Mouse (Mus musculus) embryonic stem cell, embryonic (primary cell): Measurements from ENCODE around the gene Mpzl2.
"Not testable (repeated sequence)": the region's sequence is repeated elsewhere in the genome, so short reads cannot be mapped to it uniquely, and the experiment has no call there.

Experiments
- CTCF ChIA-PET, 4 experiments: fragments of 300-600 bp in 2 of 4; fragments of 350-600 bp in 2 of 4; sonication (Branson Sonifier 250); formaldehyde crosslinking; loops; one replicate each; lab custom pipeline; 2022; ENCODE audit warnings: inconsistent platforms in 2 of 4; lab: Charles Lee
- POLR2A ChIA-PET, 4 experiments: fragments of 300-600 bp in 2 of 4; fragments of 350-600 bp in 2 of 4; sonication (Branson Sonifier 250); formaldehyde crosslinking; loops; one replicate each; lab custom pipeline; 2022; ENCODE audit warnings: antibody characterized with exemption in 4 of 4, inconsistent platforms in 1 of 4; lab: Charles Lee

The Mpzl2 gene

DNA sequence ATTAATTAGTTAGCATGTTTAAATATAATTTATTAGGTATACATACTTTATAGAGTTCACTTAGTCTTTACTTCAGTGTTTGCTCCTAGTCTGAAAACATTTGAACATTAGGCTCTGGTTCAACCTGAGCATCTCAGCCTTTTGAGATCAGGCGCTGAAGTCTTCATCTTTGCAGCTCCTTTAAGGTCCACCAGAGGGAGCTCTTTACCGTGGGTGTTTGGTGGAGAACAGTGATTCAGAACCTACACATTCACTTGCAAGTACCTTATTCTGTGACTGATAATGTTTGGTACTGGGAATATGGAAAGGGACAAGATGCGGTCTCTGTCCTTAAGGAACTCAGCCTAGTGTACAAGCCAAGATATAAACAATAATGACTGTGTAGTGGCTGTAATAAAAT lies 16.8 kb upstream of the Mpzl2 start:
- ChIA-PET POLR2A (interaction anchor here in 2 of 4 experiments (0.9 to 1.8 kb wide), 5 partner anchors 15 to 174 kb away, joined by 3 to 6 read pairs (median 3); no protein-coding TSS in a partner anchor), CTCF (interaction anchor here (0.5 to 3.1 kb wide), 45 partner anchors 9 to 389 kb away, joined by 3 to 32 read pairs (median 4); partner anchors contain the start of genes Cd3g (in 1 of the 4), Mpzl2 (in 1 of the 4) and Scn4b (in 1 of the 4))

DNA sequence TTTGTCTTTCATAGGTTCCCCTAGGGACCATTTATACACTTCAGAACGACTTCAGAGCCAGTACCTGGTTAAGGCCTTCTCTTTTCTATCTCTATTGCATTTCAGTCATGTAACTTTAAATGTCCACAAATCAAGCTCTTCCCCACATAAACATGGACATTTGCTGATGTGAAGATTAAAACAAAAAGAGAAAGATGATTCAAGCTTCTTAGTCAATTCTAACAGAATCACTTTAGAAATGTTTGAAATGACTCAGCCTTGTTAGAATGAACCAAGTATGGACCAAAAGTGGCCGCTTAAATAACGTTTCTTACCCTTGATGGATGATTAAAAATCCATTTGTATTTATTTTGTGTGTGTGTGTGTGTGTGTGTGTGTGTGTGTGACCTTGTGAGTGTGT lies 16.0 kb upstream of the Mpzl2 start:
- ChIA-PET CTCF (interaction anchor here in 3 of 4 experiments (0.6 to 3.1 kb wide), 9 partner anchors 12 to 408 kb away, joined by 3 to 30 read pairs (median 6); no protein-coding TSS in a partner anchor), POLR2A (interaction anchor here in 1 of 4 experiments (0.7 to 1.8 kb wide), 4 partner anchors 14 to 173 kb away, joined by 3 to 6 read pairs (median 4); no protein-coding TSS in a partner anchor)

DNA sequence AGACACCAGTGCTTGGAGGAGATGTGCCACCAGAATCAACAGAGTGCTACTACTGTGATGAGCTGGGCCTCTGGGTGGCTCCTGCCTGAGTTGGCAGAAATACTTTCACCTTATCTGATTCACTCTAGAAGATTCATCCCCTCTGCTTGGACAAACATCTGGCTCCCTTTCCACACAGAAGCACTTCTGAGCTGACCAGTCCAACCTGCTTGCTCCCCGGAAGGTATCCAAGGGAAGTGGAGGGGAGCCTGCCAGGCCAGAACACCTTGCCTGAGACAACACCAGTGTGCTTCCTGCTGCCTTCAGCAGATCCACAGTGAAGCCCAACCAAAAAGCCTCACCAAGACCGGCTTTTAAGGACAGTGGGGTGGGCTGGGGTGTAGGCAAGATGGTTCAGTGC lies 15.4 kb upstream of the Mpzl2 start:
- ChIA-PET CTCF (interaction anchor here in 2 of 4 experiments (0.7 to 3.1 kb wide), 4 partner anchors 110 to 407 kb away, joined by 3 to 30 read pairs (median 9); no protein-coding TSS in a partner anchor), POLR2A (interaction anchor here in 1 of 4 experiments (0.7 to 1.8 kb wide), 3 partner anchors 13 to 28 kb away, joined by 3 to 6 read pairs (median 4); no protein-coding TSS in a partner anchor)

DNA sequence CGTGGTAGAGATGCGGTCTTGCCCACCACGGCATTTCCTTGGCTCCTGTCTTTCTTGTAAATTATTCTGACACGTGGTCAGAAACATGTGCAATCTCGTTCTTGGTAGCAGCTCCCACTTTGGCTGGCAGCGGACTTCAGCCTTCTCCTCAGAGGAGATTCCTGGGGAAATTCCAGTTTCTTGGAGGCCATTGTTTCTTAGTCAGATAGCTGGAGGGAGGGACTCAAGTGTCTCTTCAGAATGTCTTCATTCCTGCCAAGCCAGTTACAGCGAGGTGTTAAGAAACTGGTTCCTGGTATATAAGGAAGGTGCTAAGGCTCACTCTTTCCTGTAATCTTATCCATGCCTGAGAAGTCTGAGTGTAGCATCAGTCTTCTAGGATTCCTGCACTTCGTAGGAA lies 12.2 kb upstream of the Mpzl2 start:
- CTCF ChIA-PET, result no interaction called here

DNA sequence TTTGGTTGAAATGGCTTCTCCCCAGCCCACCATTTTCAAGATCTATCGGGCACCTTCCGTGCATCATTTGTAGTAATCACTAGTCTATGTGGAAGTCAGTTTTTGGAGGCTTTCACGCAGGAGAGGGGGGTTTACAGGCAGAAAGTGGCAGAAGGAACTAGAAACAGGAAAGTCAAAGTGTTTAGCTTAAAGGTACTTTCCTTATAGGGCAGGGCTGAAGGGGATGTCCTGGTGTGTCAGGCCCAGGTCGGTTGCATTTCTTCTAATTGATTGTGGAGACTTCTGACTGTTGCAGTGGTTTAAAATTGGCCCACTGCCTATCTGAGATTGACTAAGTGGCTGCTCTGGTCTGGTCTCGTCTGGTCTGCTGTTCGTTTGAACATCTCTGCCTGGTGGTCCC lies 9.3 kb upstream of the Mpzl2 start:
- CTCF ChIA-PET, result interaction anchor here in 1 of 4 experiments (0.6 kb wide), 1 partner anchor 92 kb away, joined by 3 read pairs; no protein-coding TSS in a partner anchor
- POLR2A ChIA-PET, result interaction anchor here in 2 of 4 experiments (0.8 to 2.7 kb wide), 7 partner anchors 11 to 92 kb away, joined by 3 to 27 read pairs (median 4); partner anchors contain the start of gene Ube4a (in 1 of the 2)

More for the DNA sequence above, 12.2 kb upstream of the Mpzl2 start:
- POLR2A ChIA-PET, result interaction anchor here in 1 of 4 experiments (1.5 kb wide), 1 partner anchor 14 kb away, joined by 3 read pairs; no protein-coding TSS in a partner anchor

DNA sequence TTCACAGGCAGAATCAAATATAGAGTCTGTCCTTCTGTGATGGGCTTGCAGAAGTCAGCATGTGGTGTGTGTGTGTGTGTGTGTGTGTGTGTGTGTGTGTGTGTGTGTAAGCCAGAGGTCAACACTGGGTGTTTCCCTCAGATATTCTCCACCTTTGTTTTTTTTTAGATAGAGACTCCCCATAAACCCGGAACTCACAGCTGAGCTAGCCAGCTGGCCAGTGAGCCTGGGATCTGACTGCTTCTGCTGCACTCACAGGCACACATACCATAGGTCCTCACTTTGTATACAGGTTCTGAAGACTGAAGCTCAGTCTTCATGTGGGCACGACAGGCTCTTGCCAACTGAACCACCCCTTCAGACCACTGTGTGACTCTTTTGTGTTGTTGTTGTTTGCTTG lies 7.3 kb upstream of the Mpzl2 start:
- CTCF ChIA-PET, result no interaction called here
- POLR2A ChIA-PET, result interaction anchor here in 1 of 4 experiments (0.6 kb wide), 1 partner anchor 23 kb away, joined by 4 read pairs; the partner anchor contains the start of gene Cd3e

DNA sequence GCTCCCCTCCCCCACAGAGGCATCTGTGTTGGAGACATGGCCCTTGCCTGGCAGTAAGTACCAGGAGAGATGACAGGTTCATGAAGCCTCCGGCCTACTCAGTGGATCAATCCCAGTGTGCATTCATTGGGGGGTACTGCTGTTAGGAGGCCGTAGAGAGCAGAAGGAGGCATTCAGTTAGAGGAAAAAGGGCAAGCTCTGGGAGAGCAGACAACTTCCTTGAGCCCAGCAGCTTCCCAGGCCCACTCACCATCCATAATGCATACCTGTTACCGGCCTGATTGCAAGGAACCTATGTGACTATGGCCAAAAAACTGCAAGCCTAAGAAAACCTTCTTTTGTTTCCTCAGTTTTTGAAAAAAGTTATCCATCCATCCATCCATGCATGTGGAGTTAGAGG lies 5.1 kb upstream of the Mpzl2 start:
- POLR2A ChIA-PET, result interaction anchor here in 1 of 4 experiments (0.5 kb wide), 1 partner anchor 21 kb away, joined by 3 read pairs; the partner anchor contains the start of gene Mpzl3
- CTCF ChIA-PET, result interaction anchor here in 1 of 4 experiments (0.6 kb wide), 1 partner anchor 1685 kb away, joined by 3 read pairs; no protein-coding TSS in a partner anchor

DNA sequence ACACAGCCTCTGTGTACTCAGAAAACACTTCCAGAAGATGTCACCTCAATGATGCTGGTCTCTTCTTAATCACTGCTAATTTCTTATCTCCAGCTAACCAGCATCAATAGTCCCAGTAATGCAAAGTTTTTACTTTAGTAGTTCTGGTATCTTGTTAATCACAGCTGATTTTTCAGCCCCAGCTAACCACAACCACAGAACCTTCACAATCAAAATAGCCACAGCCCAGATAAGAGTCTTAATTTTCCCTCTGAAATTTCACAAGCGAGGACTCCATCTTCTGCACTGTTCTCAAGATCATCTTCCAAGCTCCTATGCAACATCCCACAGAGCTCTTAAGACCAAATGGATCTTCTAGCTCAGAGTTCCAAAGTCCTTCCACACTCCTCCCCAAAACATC lies 1.8 kb upstream of the Mpzl2 start:
- CTCF ChIA-PET, result not testable (repeated sequence)
- POLR2A ChIA-PET, result interaction anchor here in 1 of 4 experiments (1.4 to 2.7 kb wide), 2 partner anchors 14 to 80 kb away, joined by 3 to 6 read pairs; partner anchors contain the start of gene Scn2b

DNA sequence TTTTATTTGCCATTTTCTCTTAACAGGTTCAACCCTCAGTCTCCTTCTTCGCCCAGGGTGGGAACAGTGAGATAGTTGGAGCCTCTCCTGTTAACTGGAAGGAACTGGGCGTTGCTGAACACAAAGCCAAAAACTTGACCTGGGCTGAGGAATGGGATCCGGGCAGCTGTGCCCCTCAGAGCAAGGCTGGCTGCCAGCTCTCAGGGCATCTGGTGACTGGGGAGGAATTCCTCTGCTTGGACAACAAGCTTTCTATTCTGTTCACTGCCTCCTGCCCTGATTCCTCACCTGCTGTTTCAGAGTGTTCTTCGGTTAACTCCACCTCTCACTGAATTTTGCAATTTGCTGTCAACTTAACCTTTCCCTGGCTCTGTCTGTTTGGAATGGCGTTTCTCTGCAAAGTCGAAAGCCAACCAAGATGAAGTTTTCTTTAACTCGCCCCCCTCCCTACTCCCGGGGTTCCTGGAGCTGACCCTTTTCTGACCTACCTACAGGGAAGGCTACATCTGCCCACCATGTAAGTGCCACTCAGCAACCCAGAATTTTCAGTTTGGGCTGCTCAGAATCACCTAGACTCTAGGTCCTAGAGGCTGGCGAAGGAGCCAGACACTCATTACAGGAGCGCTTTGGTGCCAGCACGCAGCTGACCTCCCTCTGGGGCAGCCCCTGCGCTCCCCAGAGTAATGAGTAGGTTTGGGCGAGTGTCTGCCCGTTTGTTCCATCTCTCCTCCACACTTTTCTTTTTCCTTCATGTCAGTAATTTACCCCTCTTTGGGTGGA lies 657 bp downstream of the Mpzl2 start:
- CTCF ChIA-PET, result interaction anchor here (0.5 to 2.1 kb wide), 9 partner anchors 18 to 1173 kb away, joined by 3 to 10 read pairs (median 5); no protein-coding TSS in a partner anchor
- POLR2A ChIA-PET, result interaction anchor here (0.6 to 4.7 kb wide), 34 partner anchors 9 to 443 kb away, joined by 3 to 27 read pairs (median 4); partner anchors contain the start of genes Arcn1 (in 2 of the 4), Ift46 (in 2 of the 4), Mpzl3 (in 2 of the 4) and Ube4a (in 2 of the 4)

DNA sequence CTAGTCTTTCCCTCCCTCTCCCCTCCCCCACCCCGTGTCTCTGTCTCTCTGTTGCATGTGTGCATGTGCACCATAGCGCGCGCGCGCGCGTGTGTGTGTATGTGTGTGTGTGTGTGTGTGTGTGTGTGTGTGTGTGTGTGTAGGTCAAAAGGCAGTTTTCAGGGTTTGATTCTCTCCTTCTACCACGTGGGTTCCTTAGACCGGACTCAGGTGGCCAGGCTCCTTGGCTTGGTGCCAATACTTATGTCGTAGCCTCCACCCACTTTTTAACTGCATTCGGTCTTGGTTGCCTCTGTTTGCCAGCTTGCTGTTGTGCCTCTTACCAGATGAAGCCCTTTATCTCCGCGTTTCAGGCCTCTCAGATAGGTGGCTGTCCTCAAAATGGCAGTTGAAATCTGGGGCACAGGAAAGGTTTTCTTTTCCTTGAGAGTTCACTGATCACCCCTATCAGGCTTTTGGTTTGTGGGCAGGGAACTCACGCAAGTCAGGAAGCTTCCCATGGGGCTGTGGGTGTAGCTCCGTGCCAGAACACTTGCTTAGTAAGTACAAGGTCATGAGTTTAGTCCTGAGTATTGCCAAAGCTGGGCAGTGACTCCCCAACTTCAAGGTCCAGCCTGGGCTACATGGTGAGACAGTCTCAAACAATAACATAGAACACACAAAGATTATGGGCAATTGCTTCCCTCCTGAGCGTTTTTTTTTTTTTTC lies 1.7 kb downstream of the Mpzl2 start:
- ChIA-PET CTCF (interaction anchor here (0.6 to 2.1 kb wide), 10 partner anchors 19 to 621 kb away, joined by 3 to 10 read pairs (median 4); no protein-coding TSS in a partner anchor), POLR2A (interaction anchor here (0.5 to 4.7 kb wide), 51 partner anchors 10 to 1570 kb away, joined by 3 to 27 read pairs (median 4); partner anchors contain the start of genes Mpzl3 (in 3 of the 4), Ube4a (in 2 of the 4), Arcn1 (in 1 of the 4) and Ift46 (in 1 of the 4))

DNA sequence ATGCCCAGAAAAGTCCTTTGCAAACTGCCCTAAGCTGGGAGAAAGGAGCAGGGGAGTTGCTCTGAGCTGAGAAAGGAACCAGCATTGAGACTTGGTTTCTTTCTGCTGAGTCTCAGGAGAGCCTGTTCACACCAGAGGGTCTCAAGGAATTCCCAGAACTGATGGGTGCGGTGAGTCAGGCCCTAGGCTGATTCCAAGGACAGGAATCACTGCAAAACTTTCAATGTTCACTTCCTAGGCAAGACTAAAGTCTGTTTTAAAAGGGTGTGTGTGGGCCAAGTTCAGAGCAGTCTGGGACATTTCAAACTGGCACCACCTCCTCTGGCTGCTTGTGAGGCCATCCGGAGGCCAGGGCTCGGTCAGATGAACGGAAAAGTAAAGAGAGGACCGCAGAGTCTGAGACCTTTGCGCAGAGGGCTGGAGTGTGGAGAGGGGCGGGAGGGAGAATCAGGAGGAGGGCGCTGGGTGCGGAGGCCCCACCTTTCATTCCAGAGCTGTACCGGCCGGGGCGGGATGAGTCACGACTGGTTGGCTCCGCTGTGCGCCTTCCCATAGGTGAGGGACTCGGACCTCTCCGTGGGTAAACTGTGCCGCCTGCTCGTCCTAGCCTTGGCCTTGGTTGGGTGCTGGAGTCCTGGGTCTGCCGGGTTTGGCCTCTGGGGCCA lies 2.6 kb downstream of the Mpzl2 start:
- ChIA-PET CTCF (interaction anchor here in 3 of 4 experiments (0.6 to 2.1 kb wide), 9 partner anchors 19 to 588 kb away, joined by 3 to 7 read pairs (median 4); no protein-coding TSS in a partner anchor), POLR2A (interaction anchor here (0.5 to 4.7 kb wide), 33 partner anchors 10 to 1571 kb away, joined by 3 to 27 read pairs (median 4); partner anchors contain the start of genes Mpzl3 (in 2 of the 4), H2afx (in 1 of the 4) and Scn2b (in 1 of the 4))

DNA sequence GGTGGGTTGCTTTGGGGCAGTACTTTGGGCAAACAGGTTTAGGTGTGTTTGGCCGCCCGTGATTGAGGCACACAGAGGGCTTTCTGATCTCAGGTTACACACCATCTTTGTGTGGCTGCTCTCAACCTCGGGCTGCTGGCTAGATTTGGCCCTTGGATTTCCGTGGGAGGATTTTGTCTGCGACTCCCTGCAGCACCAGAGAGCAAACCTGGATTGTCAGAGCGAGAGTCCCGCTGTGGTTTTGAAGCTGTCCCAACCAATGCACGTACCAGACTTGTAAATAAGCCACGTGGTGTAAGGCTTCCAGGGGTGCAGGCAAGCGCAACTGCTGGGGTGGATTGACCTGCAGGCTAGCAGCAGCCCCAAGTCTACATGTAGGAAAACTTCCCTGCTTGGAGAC lies 3.3 kb downstream of the Mpzl2 start:
- POLR2A ChIA-PET, result interaction anchor here (0.5 to 4.7 kb wide), 25 partner anchors 9 to 1295 kb away, joined by 3 to 27 read pairs (median 4); partner anchors contain the start of genes Mpzl3 (in 2 of the 4), H2afx (in 1 of the 4) and Scn2b (in 1 of the 4)

DNA sequence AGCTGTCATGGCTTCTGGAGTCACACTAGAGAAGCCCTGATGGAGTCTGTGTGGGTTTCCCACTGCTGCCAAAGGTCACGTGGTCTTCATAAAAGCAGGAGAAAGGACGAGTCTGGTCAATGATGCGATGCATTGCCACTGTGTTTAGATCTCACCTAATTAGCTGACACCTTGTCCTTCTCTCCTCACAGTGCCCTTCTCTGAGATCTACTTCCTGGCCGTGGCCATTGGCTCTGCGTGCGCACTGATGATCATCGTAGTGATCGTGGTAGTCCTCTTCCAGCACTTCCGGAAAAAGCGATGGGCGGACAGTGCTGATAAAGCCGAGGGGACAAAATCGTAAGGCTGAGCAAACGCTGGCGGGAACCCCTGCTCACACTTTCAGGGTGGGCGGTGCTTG lies 7.4 kb downstream of the Mpzl2 start:
- CTCF ChIA-PET, result interaction anchor here in 2 of 4 experiments (0.7 to 1.3 kb wide), 2 partner anchors 8 to 24 kb away, joined by 4 read pairs; partner anchors contain the start of gene Mpzl3 (in 1 of the 2)

More for the DNA sequence above, 3.3 kb downstream of the Mpzl2 start:
- CTCF ChIA-PET, result interaction anchor here in 3 of 4 experiments (0.5 to 2.0 kb wide), 8 partner anchors 20 to 973 kb away, joined by 3 to 10 read pairs (median 4); no protein-coding TSS in a partner anchor

DNA sequence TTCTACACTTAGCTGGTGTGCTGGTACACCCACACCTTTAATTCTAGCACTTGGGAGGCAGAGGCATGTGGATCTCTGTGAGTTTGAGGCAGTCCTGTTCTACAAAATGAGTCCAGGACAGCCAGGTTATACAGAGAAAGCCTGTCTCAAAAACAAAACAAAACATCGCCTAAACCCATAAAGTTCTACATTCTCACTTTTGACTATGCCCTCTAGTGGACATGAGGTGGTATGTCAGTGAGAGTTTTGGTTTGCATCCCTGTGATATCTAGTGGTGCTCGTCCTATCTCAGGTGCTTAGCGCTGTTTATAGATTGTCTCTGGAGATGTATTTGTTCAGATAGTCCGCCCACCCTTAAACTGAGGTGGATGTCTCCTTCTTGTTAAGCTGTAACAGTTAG lies 8.9 kb downstream of the Mpzl2 start:
- ChIA-PET POLR2A (interaction anchor here in 3 of 4 experiments (0.6 to 1.4 kb wide), 4 partner anchors 42 to 307 kb away, joined by 3 to 4 read pairs (median 4); no protein-coding TSS in a partner anchor), CTCF (interaction anchor here in 2 of 4 experiments (0.7 to 1.0 kb wide), 3 partner anchors 47 to 197 kb away, joined by 3 to 18 read pairs (median 9); no protein-coding TSS in a partner anchor)

More for the DNA sequence above, 7.4 kb downstream of the Mpzl2 start:
- POLR2A ChIA-PET, result interaction anchor here in 1 of 4 experiments (0.6 to 1.2 kb wide), 2 partner anchors 33 to 302 kb away, joined by 3 read pairs; no protein-coding TSS in a partner anchor

DNA sequence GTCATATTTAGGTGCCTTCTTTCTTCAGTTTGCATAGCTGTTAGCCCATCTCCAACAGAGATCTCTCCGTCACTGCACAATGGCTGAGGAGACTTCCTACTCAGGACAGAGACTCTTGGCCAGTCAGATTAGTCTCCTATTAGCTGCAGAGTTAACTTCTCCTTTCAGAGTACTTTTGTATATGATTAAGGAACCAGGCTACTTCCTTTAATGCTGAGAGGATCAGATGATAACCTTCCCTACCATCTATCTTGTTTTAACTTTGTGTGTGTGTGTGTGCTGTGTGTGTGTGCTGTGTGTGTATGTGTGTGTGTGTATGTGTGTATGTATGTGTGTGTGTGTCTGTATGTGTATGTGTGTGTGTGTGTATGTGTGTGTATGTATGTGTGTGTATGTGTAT lies 10.1 kb downstream of the Mpzl2 start:
- ChIA-PET CTCF (no interaction called here), POLR2A (interaction anchor here in 1 of 4 experiments (1.4 kb wide), 1 partner anchor 41 kb away, joined by 3 read pairs; no protein-coding TSS in a partner anchor)

DNA sequence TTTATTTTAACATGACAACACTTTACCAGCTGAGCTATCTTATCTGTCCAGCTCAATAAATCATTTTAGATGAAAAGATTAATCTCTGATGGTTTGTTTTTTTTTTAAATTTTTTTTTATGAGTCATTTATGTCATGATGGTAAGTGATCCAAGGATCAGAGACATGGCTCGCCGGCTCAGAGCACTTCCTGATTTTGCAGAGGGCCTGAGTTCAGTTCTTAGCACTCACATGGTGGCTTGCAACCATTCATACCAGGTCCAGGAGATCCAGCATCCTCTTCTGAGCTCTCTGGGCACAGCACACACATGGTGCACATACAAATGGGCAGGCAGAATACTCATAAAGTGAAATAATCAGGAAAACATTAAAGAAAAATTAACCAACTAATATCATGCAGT lies 10.7 kb downstream of the Mpzl2 start:
- ChIA-PET POLR2A (no interaction called here), CTCF (no interaction called here)
